Mouse (Mus musculus) fibroblast of lung, adult 2 months (primary cell): ENCODE measurements around the gene Insc.

Source experiments
- DNase-seq: peaks from one replicate; pipeline ENCODE4 v3.0.0-alpha.2; 2011; ENCODE audit warnings: low read depth

The Insc gene

GRCm38 (mm10) chr7:114762660-114763059, 19.2 kb downstream of the Insc start:
- DNase-seq: no peak

GRCm38 (mm10) chr7:114765273-114765672, 21.8 kb downstream of the Insc start:
- no peak for DNase-seq

- no peak for DNase-seq
These were observed 23.0 kb downstream of the Insc start for GRCm38 (mm10) chr7:114766523-114766922.

GRCm38 (mm10) chr7:114768516-114768915, 25.0 kb downstream of the Insc start:
- no peak for DNase-seq

- no peak for DNase-seq
These were observed 25.5 kb downstream of the Insc start for GRCm38 (mm10) chr7:114769041-114769440.

GRCm38 (mm10) chr7:114770586-114770985, 27.1 kb downstream of the Insc start:
- DNase-seq: no peak

GRCm38 (mm10) chr7:114771801-114772200, 28.3 kb downstream of the Insc start:
- DNase-seq: no peak

GRCm38 (mm10) chr7:114773781-114774180, 30.3 kb downstream of the Insc start:
- no peak for DNase-seq

- no peak for DNase-seq
These were observed 32.4 kb downstream of the Insc start for GRCm38 (mm10) chr7:114775856-114776255.

- DNase-seq: no peak
These were observed 34.8 kb downstream of the Insc start for GRCm38 (mm10) chr7:114778156-114778770.

- DNase-seq: no peak
These were observed 35.7 kb downstream of the Insc start for GRCm38 (mm10) chr7:114779056-114779660.

- DNase-seq: no peak
These were observed 39.8 kb downstream of the Insc start for GRCm38 (mm10) chr7:114783291-114783690.

GRCm38 (mm10) chr7:114791087-114791486, 47.6 kb downstream of the Insc start:
- DNase-seq: no peak

GRCm38 (mm10) chr7:114792026-114792425, 48.5 kb downstream of the Insc start:
- DNase-seq: no peak

- no peak for DNase-seq
These were observed 50.9 kb downstream of the Insc start for GRCm38 (mm10) chr7:114794400-114794799.

GRCm38 (mm10) chr7:114802576-114802975, 59.1 kb downstream of the Insc start:
- no peak for DNase-seq

GRCm38 (mm10) chr7:114805311-114805710, 61.8 kb downstream of the Insc start:
- no peak for DNase-seq

GRCm38 (mm10) chr7:114807343-114807742, 63.8 kb downstream of the Insc start:
- no peak for DNase-seq

GRCm38 (mm10) chr7:114808341-114808740, 64.8 kb downstream of the Insc start:
- no peak for DNase-seq

- peak; percentile 42 for DNase-seq
These were observed 73.9 kb downstream of the Insc start for GRCm38 (mm10) chr7:114817291-114817806.

GRCm38 (mm10) chr7:114817879-114818278, 74.4 kb downstream of the Insc start:
- DNase-seq: no peak

GRCm38 (mm10) chr7:114818351-114818750, 74.9 kb downstream of the Insc start:
- DNase-seq: no peak

- no peak for DNase-seq
These were observed 75.3 kb downstream of the Insc start for GRCm38 (mm10) chr7:114818836-114819235.

- no peak for DNase-seq
These were observed 79.2 kb downstream of the Insc start for GRCm38 (mm10) chr7:114822736-114823135.
